Mouse (Mus musculus) limb, embryonic 11.5 days (tissue): Measurements from ENCODE around the gene Rap1gap. TPM values are rescaled to one million over a fixed set of nuclear protein-coding genes. Genes with fewer than 3 reads are reported as not detected.

Experiments used
- ATAC-seq: fragments of 200-750 bp; cut with Nextera tagmentation; 2 replicates; pipeline ENCODE4 v1.8.0; 2017; ENCODE audit warnings: low read depth; ENCODE audit not compliant: insufficient number of reproducible peaks, low FRiP score, low TSS enrichment
- DNase-seq: peaks from one replicate; pipeline ENCODE4 v3.0.0-alpha.2; 2015; ENCODE audit warnings: low spot score
- H3K27ac ChIP-seq: fragments of 300-500 bp; sonication (generic); replicated peaks from 2 replicates; pipeline ENCODE4 v1.5.1; 2014; ENCODE audit warnings: low read depth, mild to moderate bottlenecking, low read length
- H3K27me3 ChIP-seq: fragments of 300-500 bp; sonication (generic); 2 replicates; pipeline ENCODE4 v1.6.1; 2014; ENCODE audit warnings: mild to moderate bottlenecking, low read length, mixed read lengths; ENCODE audit not compliant: control insufficient read depth, insufficient read depth
- H3K36me3 ChIP-seq: fragments of 300-500 bp; sonication (generic); 2 replicates; pipeline ENCODE4 v1.6.1; 2014; ENCODE audit warnings: mild to moderate bottlenecking, low read length, moderate library complexity, mixed read lengths; ENCODE audit not compliant: control insufficient read depth, insufficient read depth
- H3K4me1 ChIP-seq: fragments of 300-500 bp; sonication (generic); 2 replicates; pipeline ENCODE4 v1.6.1; 2014; ENCODE audit warnings: low read length, mixed read lengths; ENCODE audit not compliant: control insufficient read depth, insufficient read depth
- H3K4me2 ChIP-seq: fragments of 300-500 bp; sonication (generic); 2 replicates; pipeline ENCODE4 v1.6.1; 2014; ENCODE audit warnings: low read depth, mild to moderate bottlenecking, moderate library complexity; ENCODE audit not compliant: severe bottlenecking
- H3K4me3 ChIP-seq: fragments of 300-500 bp; sonication (generic); 2 replicates; pipeline ENCODE4 v1.5.1; 2014; ENCODE audit warnings: low read depth, low read length
- H3K9ac ChIP-seq: fragments of 300-500 bp; sonication (generic); 2 replicates; pipeline ENCODE4 v1.6.1; 2014; ENCODE audit warnings: mild to moderate bottlenecking, low read length
- H3K9me3 ChIP-seq: fragments of 300-500 bp; sonication (generic); 2 replicates; pipeline ENCODE4 v1.6.1; 2016; ENCODE audit warnings: low read length; ENCODE audit not compliant: control insufficient read depth
- WGBS: fragments of 180-500 bp; shearing (Covaris S2); extraction: QIAGEN DNeasy Blood & Tissue Kit; methylation state at CpG from one replicate; pipeline ENCODE4 v1.1.7; 2014; 5-methylcytosine and 5-hydroxymethylcytosine counted together
- polyA plus RNA-seq: library from polyadenylated mRNA; unstranded; fragments of >200 nt; fragmentation: Nextera tagmentation; extraction: Ambion mirVana; gene quantifications from 2 replicates; pipeline ENCODE4 v1.2.1, GENCODE M21; 2014

Gene Rap1gap
- polyA plus RNA-seq, 1 experiment from 2014 or later: 5.3 TPM

DNA sequence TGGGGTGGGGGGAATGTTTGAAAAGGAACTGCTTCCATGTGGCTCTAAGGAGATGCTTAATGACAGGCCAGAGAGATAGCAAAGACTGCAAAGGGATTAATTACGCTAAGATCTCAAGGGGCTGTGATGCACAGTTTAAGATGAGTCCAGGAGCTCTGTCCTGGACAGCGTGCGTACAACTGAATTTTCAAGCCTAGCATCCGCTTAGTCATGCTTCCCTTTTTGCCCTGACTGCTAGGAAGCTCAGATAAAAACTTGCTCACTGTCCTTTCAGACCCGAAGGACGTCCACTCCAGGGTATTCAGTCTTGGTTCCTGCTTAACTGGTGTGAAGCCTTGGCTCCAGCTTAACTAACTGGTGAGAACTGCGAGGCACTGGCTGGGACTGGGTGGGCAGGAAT is 75.8 kb downstream of the Rap1gap start:
- no peak for ATAC-seq
- H3K27me3 ChIP-seq: no peaks in the 10 kb centered on the region
- 87% methylated on average over 7 of the region's 7 CpGs for WGBS
- H3K36me3 ChIP-seq: no peaks in the 10 kb centered on the region
- H3K4me2 ChIP-seq: no peak overlapping the region
- H3K9me3 ChIP-seq: no peaks in the 10 kb centered on the region
- H3K27ac ChIP-seq: no peak overlapping the region
- H3K4me3 ChIP-seq: no peak overlapping the region
- H3K4me1 ChIP-seq: peaks cover 6% of the 10 kb centered on the region; the same call in 1 of the 2 replicates
- no peak for DNase-seq
- H3K9ac ChIP-seq: no peak overlapping the region

DNA sequence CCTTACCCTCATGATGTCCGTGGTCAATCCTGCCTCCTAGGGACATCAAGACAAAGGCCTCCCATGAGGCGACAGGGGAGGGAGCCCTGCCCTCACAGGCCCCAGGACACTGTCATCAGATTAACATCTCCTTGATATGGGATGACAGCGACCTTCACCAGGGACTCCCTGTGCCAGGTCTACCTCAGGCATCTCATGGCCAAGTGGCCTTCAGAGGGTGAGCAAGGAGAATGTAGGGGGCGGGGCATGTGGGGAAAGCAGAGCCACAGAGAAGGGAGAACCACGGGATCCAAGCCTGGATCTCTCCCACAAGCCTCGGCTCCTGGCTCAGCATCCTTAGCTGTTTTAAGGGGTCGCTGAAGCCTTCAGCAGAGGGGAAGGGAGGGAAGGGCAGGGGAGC is 79.3 kb downstream of the Rap1gap start:
- ATAC-seq (no peak), DNase-seq (no peak)
- H3K4me3 ChIP-seq: no peak overlapping the region
- no peak overlapping the region for H3K9ac ChIP-seq
- 72% methylated on average over 7 of the region's 7 CpGs for WGBS
- H3K36me3 ChIP-seq: no peaks in the 10 kb centered on the region
- H3K9me3 ChIP-seq: no peaks in the 10 kb centered on the region
- H3K4me2 ChIP-seq: no peak overlapping the region
- no peaks in the 10 kb centered on the region for H3K27me3 ChIP-seq
- H3K27ac ChIP-seq: no peak overlapping the region
- peaks cover 4% of the 10 kb centered on the region; the same call in 1 of the 2 replicates for H3K4me1 ChIP-seq

DNA sequence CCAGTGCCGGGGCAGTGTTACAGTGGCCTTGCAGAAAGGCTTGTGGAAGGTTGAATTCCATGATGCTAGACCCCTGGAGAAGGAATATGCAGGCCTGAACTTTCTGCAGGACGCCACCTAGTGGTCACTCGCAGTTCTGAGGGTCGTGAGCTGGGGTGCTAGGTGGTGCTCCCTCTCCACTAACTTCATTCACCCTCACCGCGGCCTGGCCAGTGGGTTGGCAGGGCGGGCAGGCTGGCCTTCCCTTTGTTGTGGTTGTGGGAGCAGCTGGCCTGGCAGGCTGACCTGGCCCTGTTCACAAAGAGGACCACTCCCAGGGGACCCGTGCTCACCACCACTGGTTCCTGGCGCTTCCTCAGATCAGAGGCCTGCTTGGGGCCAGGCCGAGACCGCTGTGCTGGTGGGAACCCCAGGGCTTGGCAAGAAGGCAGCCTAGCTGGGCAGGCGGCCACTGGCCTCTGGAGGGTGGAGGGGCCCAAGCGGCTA is 80.0 kb downstream of the Rap1gap start:
- WGBS: 69% methylated on average over 13 of the region's 13 CpGs
- no peak for ATAC-seq
- Histone ChIP-seq H3K4me1 (peaks cover 1% of the 10 kb centered on the region; the same call in 1 of the 2 replicates), H3K4me3 (no peak overlapping the region), H3K36me3 (no peaks in the 10 kb centered on the region), H3K4me2 (no peak overlapping the region), H3K27me3 (no peaks in the 10 kb centered on the region), H3K9ac (no peak overlapping the region), H3K9me3 (no peaks in the 10 kb centered on the region), H3K27ac (no peak overlapping the region)
- DNase-seq: no peak

DNA sequence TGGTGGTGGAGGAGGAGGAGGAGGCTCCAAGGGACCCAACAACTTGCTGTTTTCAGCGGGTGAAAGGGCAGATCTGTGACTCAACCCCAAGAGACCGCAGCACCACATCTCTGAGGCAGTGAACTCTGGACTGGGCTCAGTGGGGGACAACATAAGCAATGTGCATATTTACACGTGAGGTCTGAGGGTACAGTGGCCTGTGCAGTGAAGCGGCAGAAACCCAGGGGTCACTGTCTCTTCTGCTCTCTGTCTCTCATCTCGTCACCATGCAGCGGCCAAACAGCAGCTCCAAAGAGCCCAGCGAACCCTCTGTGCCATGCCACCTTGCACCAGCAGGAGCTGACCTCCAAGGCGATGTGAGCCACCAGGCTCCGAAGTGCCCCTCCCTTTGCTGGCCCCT is 82.6 kb downstream of the Rap1gap start:
- H3K4me3 ChIP-seq: no peak overlapping the region
- H3K4me1 ChIP-seq: no peaks in the 10 kb centered on the region
- DNase-seq: no peak
- WGBS: 88% methylated on average over 9 of the region's 9 CpGs
- no peaks in the 10 kb centered on the region for H3K9me3 ChIP-seq
- no peak overlapping the region for H3K4me2 ChIP-seq
- no peak overlapping the region for H3K9ac ChIP-seq
- no peaks in the 10 kb centered on the region for H3K36me3 ChIP-seq
- ATAC-seq: no peak
- no peak overlapping the region for H3K27ac ChIP-seq
- H3K27me3 ChIP-seq: no peaks in the 10 kb centered on the region

DNA sequence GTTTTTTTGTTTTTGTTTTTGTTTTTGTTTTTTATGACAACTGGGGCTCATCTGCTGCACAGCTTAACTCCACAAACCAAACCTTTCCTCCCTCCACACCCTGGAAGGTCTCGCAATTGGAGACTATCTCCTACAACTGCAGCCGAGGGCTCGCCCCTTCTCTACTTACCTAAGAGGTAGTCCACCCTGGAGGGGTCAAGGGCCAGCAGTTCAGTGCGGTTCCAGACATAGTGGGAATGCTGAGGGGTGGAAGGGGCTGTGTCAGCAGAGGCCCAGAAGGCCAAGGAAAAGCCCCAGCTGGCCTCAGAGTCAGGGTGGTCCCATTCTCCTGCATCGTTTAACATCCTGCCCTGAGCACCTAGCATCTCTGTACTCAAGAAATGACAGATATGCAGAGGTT is 83.1 kb downstream of the Rap1gap start:
- no peaks in the 10 kb centered on the region for H3K9me3 ChIP-seq
- H3K9ac ChIP-seq: no peak overlapping the region
- no peak overlapping the region for H3K4me2 ChIP-seq
- no peak overlapping the region for H3K4me3 ChIP-seq
- no peaks in the 10 kb centered on the region for H3K36me3 ChIP-seq
- 78% methylated on average over 5 of the region's 5 CpGs for WGBS
- H3K27me3 ChIP-seq: no peaks in the 10 kb centered on the region
- DNase-seq (no peak), ATAC-seq (no peak)
- peaks cover 1% of the 10 kb centered on the region; the same call in 1 of the 2 replicates for H3K4me1 ChIP-seq
- no peak overlapping the region for H3K27ac ChIP-seq

DNA sequence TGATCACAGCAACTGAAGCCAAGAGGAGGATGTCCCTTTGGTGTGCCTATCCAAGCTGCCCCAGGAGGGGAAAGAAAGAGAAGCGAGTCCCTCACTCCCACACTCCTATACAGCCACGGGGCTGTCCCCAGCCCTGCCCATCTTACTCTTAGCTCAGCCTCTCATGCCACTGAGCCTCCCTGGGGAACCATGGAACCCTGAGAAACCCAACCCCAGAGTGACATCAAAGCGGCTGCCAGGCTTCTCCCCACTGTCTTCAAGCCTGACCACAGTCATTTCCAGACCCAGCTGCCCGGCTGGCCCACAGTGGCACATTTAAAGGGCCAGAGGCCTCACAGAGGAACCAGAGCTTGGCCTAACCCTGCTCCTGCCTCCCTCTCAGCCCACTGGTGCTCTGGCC is 84.2 kb downstream of the Rap1gap start:
- Histone ChIP-seq H3K4me1 (peaks cover 3% of the 10 kb centered on the region; the same call in 1 of the 2 replicates), H3K27me3 (no peaks in the 10 kb centered on the region), H3K4me3 (no peak overlapping the region), H3K4me2 (no peak overlapping the region), H3K27ac (no peak overlapping the region), H3K36me3 (no peaks in the 10 kb centered on the region), H3K9ac (no peak overlapping the region), H3K9me3 (no peaks in the 10 kb centered on the region)
- 63% methylated on average over 4 of the region's 4 CpGs for WGBS
- ATAC-seq (no peak), DNase-seq (no peak)

DNA sequence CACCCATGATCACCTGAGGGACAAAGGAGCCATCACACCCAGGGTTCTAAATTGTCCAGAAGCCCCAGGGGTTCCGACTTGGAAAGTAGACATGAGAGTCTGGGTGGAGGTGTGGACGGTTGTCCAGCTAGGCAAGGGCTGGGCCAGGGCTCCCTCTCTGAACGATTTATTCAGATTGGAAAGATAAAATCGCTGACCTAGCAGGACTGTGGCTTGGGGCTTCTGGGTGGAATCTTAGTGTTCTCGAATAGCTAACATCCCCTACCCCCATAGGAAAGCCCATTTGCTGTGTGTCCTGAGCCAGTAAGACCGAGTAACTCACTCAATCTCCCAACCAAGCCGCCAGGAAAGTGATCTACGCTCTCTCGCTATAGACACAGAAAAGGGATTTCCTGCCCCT is 85.2 kb downstream of the Rap1gap start:
- no peak overlapping the region for H3K4me3 ChIP-seq
- no peak for DNase-seq
- H3K9me3 ChIP-seq: no peaks in the 10 kb centered on the region
- H3K27ac ChIP-seq: no peak overlapping the region
- peaks cover 3% of the 10 kb centered on the region; the same call in 1 of the 2 replicates for H3K4me1 ChIP-seq
- no peaks in the 10 kb centered on the region for H3K27me3 ChIP-seq
- no peak overlapping the region for H3K9ac ChIP-seq
- WGBS: 82% methylated on average over 9 of the region's 9 CpGs
- H3K4me2 ChIP-seq: no peak overlapping the region
- H3K36me3 ChIP-seq: no peaks in the 10 kb centered on the region
- no peak for ATAC-seq

DNA sequence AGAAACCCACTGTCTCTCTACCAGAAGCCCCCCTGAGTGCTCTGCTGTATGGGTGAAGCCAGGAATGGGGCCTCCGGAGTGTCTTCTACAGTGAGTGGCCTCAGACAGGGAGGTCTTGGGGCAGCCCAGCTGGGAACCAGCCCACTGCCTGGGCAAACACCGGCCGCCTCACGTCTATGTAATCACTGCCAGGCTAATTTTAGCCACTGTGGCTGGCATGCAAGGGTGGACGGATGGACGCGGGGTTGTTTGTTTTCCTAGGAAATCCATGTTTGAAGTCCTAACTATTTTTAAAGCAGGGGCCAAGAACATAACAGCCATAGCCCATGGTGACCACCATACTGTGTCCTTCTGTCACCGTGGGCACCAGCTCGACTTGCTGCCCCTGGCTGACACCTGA is 85.6 kb downstream of the Rap1gap start:
- H3K36me3 ChIP-seq: no peaks in the 10 kb centered on the region
- no peak overlapping the region for H3K27ac ChIP-seq
- WGBS: 86% methylated on average over 9 of the region's 9 CpGs
- H3K4me2 ChIP-seq: no peak overlapping the region
- DNase-seq: no peak
- no peaks in the 10 kb centered on the region for H3K9me3 ChIP-seq
- H3K4me3 ChIP-seq: no peak overlapping the region
- no peak for ATAC-seq
- H3K27me3 ChIP-seq: no peaks in the 10 kb centered on the region
- H3K4me1 ChIP-seq: peaks cover 3% of the 10 kb centered on the region; the same call in 1 of the 2 replicates
- H3K9ac ChIP-seq: no peak overlapping the region

DNA sequence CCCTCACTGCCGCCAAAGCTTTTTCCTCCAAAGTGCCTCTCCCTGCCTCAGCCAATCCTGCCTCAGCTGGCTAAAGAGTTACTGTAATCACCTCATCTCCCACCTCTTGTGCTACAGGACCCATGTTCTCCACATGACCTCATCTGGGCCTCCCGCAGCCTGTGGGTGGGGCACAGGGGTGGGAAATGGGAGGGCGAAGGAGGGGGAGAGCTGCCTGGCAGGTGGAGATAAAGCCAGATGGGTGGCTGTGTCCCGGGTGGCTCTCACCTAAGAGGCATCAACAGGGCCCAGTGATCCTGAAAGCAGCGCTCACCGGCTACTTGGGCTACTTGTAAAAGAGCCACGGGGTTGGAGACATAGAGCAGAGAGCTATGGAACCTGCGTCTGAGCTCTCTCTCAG is 86.8 kb downstream of the Rap1gap start:
- no peak overlapping the region for H3K4me3 ChIP-seq
- H3K27me3 ChIP-seq: no peaks in the 10 kb centered on the region
- peaks cover 3% of the 10 kb centered on the region; the same call in 1 of the 2 replicates for H3K4me1 ChIP-seq
- WGBS: 74% methylated on average over 8 of the region's 8 CpGs
- H3K4me2 ChIP-seq: no peak overlapping the region
- peak overlapping the region; percentile 12; the same call in 1 of the 2 replicates for H3K9ac ChIP-seq
- ATAC-seq (no peak), DNase-seq (no peak)
- H3K9me3 ChIP-seq: no peaks in the 10 kb centered on the region
- H3K27ac ChIP-seq: 0 out of 2 replicates have a peak overlapping the region, but pooled peaks have one; percentile 55
- H3K36me3 ChIP-seq: no peaks in the 10 kb centered on the region
